Mouse (Mus musculus) central nervous system, embryonic 14 days (tissue): ENCODE data around the gene Tmem43. TPM values are rescaled to one million over a fixed set of nuclear protein-coding genes. Genes with fewer than 3 reads are reported as not detected.

ENCODE experiments used
- polyA plus RNA-seq: library from polyadenylated mRNA; depleted of rRNA; stranded (reverse); fragments of >200 nt; gene quantifications from 2 replicates; pipeline ENCODE4 v1.2.3, GENCODE M21; 2012; rRNA removed

The Tmem43 gene
- 50.3 and 51.2 TPM in 2 replicates for polyA plus RNA-seq

GRCm38 (mm10) chr6:91472868-91473804 lies at the start of gene Tmem43, which contains the start of gene Chchd4:
Gene Tmem43 (plus strand): TSS chr6:91473703.
Gene Chchd4 (minus strand): TSS chr6:91473546.

GRCm38 (mm10) chr6:91515545-91516449 lies 42.3 kb downstream of the Tmem43 start, which contains the start of the genes Xpc and Lsm3:
Gene Xpc (minus strand): TSS chr6:91515888.
Gene Lsm3 (plus strand): TSS chr6:91515928.

Other genes starting within 250 kb of the Tmem43 start
- 12.1 and 18.0 TPM in 2 replicates for gene Wnt7a, start 62.3 kb upstream of the Tmem43 start, polyA plus RNA-seq
- 13.0 and 14.0 TPM in 2 replicates for gene Chchd4, start 157 bp upstream of the Tmem43 start, polyA plus RNA-seq
- 16.3 and 16.7 TPM in 2 replicates for gene Xpc, start 42.2 kb downstream of the Tmem43 start, polyA plus RNA-seq
- 127 and 145 TPM in 2 replicates for gene Lsm3, start 42.2 kb downstream of the Tmem43 start, polyA plus RNA-seq
- 75.2 and 77.6 TPM in 2 replicates for gene Slc6a6, start 210.3 kb downstream of the Tmem43 start, polyA plus RNA-seq